Mouse (Mus musculus) small intestine, adult 2 months (tissue): Measurements from ENCODE around the gene Jam3. TPM values are rescaled to one million over a fixed set of nuclear protein-coding genes. Genes with fewer than 3 reads are reported as not detected.
A peak's percentile ranks its signal among the peaks of the same experiment; 100 is the strongest.

ENCODE experiments used
- H3K27ac ChIP-seq: fragments of 200-500 bp; 2 replicates; pipeline ENCODE4 v1.5.1; 2012; ENCODE audit warnings: low read depth, low read length, control low read depth, inconsistent platforms; ENCODE audit not compliant: insufficient read depth
- H3K27me3 ChIP-seq: fragments of 200-500 bp; 2 replicates; pipeline ENCODE4 v1.6.1; 2012; ENCODE audit warnings: mild to moderate bottlenecking, moderate library complexity, low read length, inconsistent platforms; ENCODE audit not compliant: control insufficient read depth, insufficient read depth
- H3K36me3 ChIP-seq: fragments of 200-500 bp; 2 replicates; pipeline ENCODE4 v1.6.1; 2012; ENCODE audit warnings: mild to moderate bottlenecking, low read length, control low read depth, inconsistent platforms; ENCODE audit not compliant: control insufficient read depth, insufficient read depth
- H3K4me1 ChIP-seq: fragments of 200-500 bp; 2 replicates; pipeline ENCODE4 v1.6.1; 2012; ENCODE audit warnings: low read length, inconsistent platforms, mixed read lengths; ENCODE audit not compliant: control insufficient read depth, insufficient read depth, insufficient read length
- H3K4me3 ChIP-seq: fragments of 200-500 bp; 2 replicates; pipeline ENCODE4 v1.5.1; 2012; ENCODE audit warnings: low read depth, mild to moderate bottlenecking, control low read depth, inconsistent platforms, low read length, moderate library complexity
- CTCF ChIP-seq: fragments of 200-500 bp; IDR thresholded peaks from 2 replicates; pipeline ENCODE4 v1.5.1; 2012; ENCODE audit warnings: low read depth, mild to moderate bottlenecking, control low read depth, inconsistent platforms, low read length, moderate library complexity, mixed read lengths; ENCODE audit not compliant: insufficient replicate concordance, insufficient read length; ENCODE audit errors: extremely low read depth
- POLR2A ChIP-seq: fragments of 200-500 bp; IDR thresholded peaks from 2 replicates; pipeline ENCODE4 v1.6.1; 2012; ENCODE audit warnings: low read depth, mild to moderate bottlenecking, control low read depth, inconsistent platforms, low read length, moderate library complexity
- WGBS: fragments of 180-500 bp; shearing (Covaris S2); methylation state at CpG from one replicate; pipeline ENCODE4 v1.1.7; 2018; 5-methylcytosine and 5-hydroxymethylcytosine counted together
- polyA plus RNA-seq: library from polyadenylated mRNA; depleted of rRNA; stranded (reverse); fragments of >200 nt; gene quantifications from 2 replicates; pipeline ENCODE4 v1.2.3, GENCODE M21; 2012; rRNA removed

Jam3 gene
- polyA plus RNA-seq: 2.9 and 3.5 TPM in 2 replicates

- TF ChIP-seq CTCF (no peak), POLR2A (no peak)
- Histone ChIP-seq H3K4me1 (no peaks in the 10 kb centered on the region), H3K4me3 (peak within 1 kb of the TSS; percentile 69), H3K36me3 (no peaks in the 10 kb centered on the region), H3K27ac (0 out of 2 replicates have a peak within 1 kb of the TSS, but pooled peaks have one; percentile 8), H3K27me3 (no peaks in the 10 kb centered on the region)
- WGBS: 5% methylated on average over 58 of the region's 58 CpGs
Observed at GRCm38 (mm10) chr9:27154763-27155530, at the start of gene Jam3. Jam3 (minus strand) TSS chr9:27155421.

- no peak overlapping the region for H3K27ac ChIP-seq
- no peak for TF ChIP-seq POLR2A
- no peak for TF ChIP-seq CTCF
- H3K4me1 ChIP-seq: no peaks in the 10 kb centered on the region
- H3K27me3 ChIP-seq: no peaks in the 10 kb centered on the region
- 62% methylated on average over 6 of the region's 6 CpGs for WGBS
- H3K4me3 ChIP-seq: no peak overlapping the region
- no peaks in the 10 kb centered on the region for H3K36me3 ChIP-seq
Observed at GRCm38 (mm10) chr9:27204201-27204600, 49.0 kb upstream of the Jam3 start.

GRCm38 (mm10) chr9:27203134-27203533 is 47.9 kb upstream of the Jam3 start:
- H3K27ac ChIP-seq: no peak overlapping the region
- H3K36me3 ChIP-seq: no peaks in the 10 kb centered on the region
- H3K4me1 ChIP-seq: no peaks in the 10 kb centered on the region
- H3K4me3 ChIP-seq: no peak overlapping the region
- H3K27me3 ChIP-seq: no peaks in the 10 kb centered on the region
- 36% methylated on average over 2 of the region's 2 CpGs for WGBS
- no peak for TF ChIP-seq POLR2A
- TF ChIP-seq CTCF: no peak

GRCm38 (mm10) chr9:27201472-27202219 is 46.4 kb upstream of the Jam3 start:
- no peak for TF ChIP-seq CTCF
- TF ChIP-seq POLR2A: no peak
- Histone ChIP-seq H3K4me3 (no peak overlapping the region), H3K27ac (peak overlapping the region; percentile 25; the same call in 1 of the 2 replicates), H3K36me3 (no peaks in the 10 kb centered on the region), H3K4me1 (no peaks in the 10 kb centered on the region), H3K27me3 (no peaks in the 10 kb centered on the region)
- WGBS: 69% methylated on average over 8 of the region's 8 CpGs

- no peaks in the 10 kb centered on the region for H3K27me3 ChIP-seq
- no peak overlapping the region for H3K27ac ChIP-seq
- 60% methylated on average over 6 of the region's 6 CpGs for WGBS
- H3K36me3 ChIP-seq: no peaks in the 10 kb centered on the region
- no peak overlapping the region for H3K4me3 ChIP-seq
- no peaks in the 10 kb centered on the region for H3K4me1 ChIP-seq
- TF ChIP-seq POLR2A (no peak), CTCF (no peak)
Observed at GRCm38 (mm10) chr9:27193592-27194080, 38.4 kb upstream of the Jam3 start.

GRCm38 (mm10) chr9:27192761-27193591 is 37.8 kb upstream of the Jam3 start:
- H3K4me1 ChIP-seq: no peaks in the 10 kb centered on the region
- no peaks in the 10 kb centered on the region for H3K36me3 ChIP-seq
- TF ChIP-seq CTCF (no peak), POLR2A (no peak)
- H3K4me3 ChIP-seq: no peak overlapping the region
- H3K27ac ChIP-seq: peak overlapping the region; percentile 64; the same call in 1 of the 2 replicates
- no peaks in the 10 kb centered on the region for H3K27me3 ChIP-seq
- 56% methylated on average over 10 of the region's 10 CpGs for WGBS
